Mouse (Mus musculus) limb, embryonic 14.5 days (tissue): ENCODE data around the gene Mlph. TPM values are rescaled to one million over a fixed set of nuclear protein-coding genes. Genes with fewer than 3 reads are reported as not detected.

ENCODE experiments used
- ATAC-seq: fragments of 200-750 bp; cut with Nextera tagmentation; 2 replicates; pipeline ENCODE4 v1.8.0; 2017; ENCODE audit warnings: low read depth, moderate number of reproducible peaks, moderate TSS enrichment; ENCODE audit not compliant: low FRiP score
- DNase-seq: peaks from one replicate; pipeline ENCODE4 v3.0.0-alpha.2; 2015; ENCODE audit warnings: low spot score
- H3K27ac ChIP-seq: fragments of 300-500 bp; sonication (generic); replicated peaks from 2 replicates; pipeline ENCODE4 v1.5.1; 2014; ENCODE audit warnings: low read depth, mild to moderate bottlenecking, low read length, moderate library complexity, mixed read lengths
- H3K27me3 ChIP-seq: fragments of 300-500 bp; sonication (generic); 2 replicates; pipeline ENCODE4 v1.6.1; 2014; ENCODE audit warnings: low read length, mixed read lengths; ENCODE audit not compliant: control insufficient read depth, insufficient read depth
- H3K36me3 ChIP-seq: fragments of 300-500 bp; sonication (generic); 2 replicates; pipeline ENCODE4 v1.6.1; 2014; ENCODE audit warnings: mild to moderate bottlenecking, low read length, moderate library complexity, mixed read lengths; ENCODE audit not compliant: control insufficient read depth, insufficient read depth
- H3K4me1 ChIP-seq: fragments of 300-500 bp; sonication (generic); 2 replicates; pipeline ENCODE4 v1.6.1; 2014; ENCODE audit warnings: antibody characterized with exemption, low read length, mixed read lengths; ENCODE audit not compliant: control insufficient read depth, insufficient read depth
- H3K4me2 ChIP-seq: fragments of 300-500 bp; sonication (generic); replicated peaks from 2 replicates; pipeline ENCODE4 v1.6.1; 2014; ENCODE audit warnings: low read depth, mild to moderate bottlenecking, low read length, moderate library complexity; ENCODE audit not compliant: severe bottlenecking
- H3K4me3 ChIP-seq: fragments of 300-500 bp; sonication (generic); replicated peaks from 2 replicates; pipeline ENCODE4 v1.5.1; 2014; ENCODE audit warnings: low read length
- H3K9ac ChIP-seq: fragments of 300-500 bp; sonication (generic); 2 replicates; pipeline ENCODE4 v1.6.1; 2014; ENCODE audit warnings: mild to moderate bottlenecking, low read depth, low read length, moderate library complexity; ENCODE audit not compliant: severe bottlenecking
- H3K9me3 ChIP-seq: fragments of 300-500 bp; sonication (generic); 2 replicates; pipeline ENCODE4 v1.6.1; 2016; ENCODE audit warnings: low read length; ENCODE audit not compliant: control insufficient read depth
- POLR2A ChIP-seq: fragments of 200-500 bp; IDR thresholded peaks from 2 replicates; pipeline ENCODE4 v1.8.0; 2012; ENCODE audit warnings: inconsistent platforms, mild to moderate bottlenecking, moderate library complexity, borderline replicate concordance; ENCODE audit not compliant: insufficient read depth, insufficient read length; ENCODE audit errors: extremely low read depth
- WGBS: fragments of 180-500 bp; shearing (Covaris S2); extraction: QIAGEN DNeasy Blood & Tissue Kit; methylation state at CpG from one replicate; pipeline ENCODE4 v1.1.7; 2014; 5-methylcytosine and 5-hydroxymethylcytosine counted together
- polyA plus RNA-seq, 2 experiments: library from polyadenylated mRNA; depleted of rRNA in 1 of 2; stranded (reverse) in 1 of 2; unstranded in 1 of 2; fragments of >200 nt; fragmentation: Nextera tagmentation in 1 of 2; extraction: Ambion mirVana in 1 of 2; gene quantifications; 2 replicates each; pipeline versions ENCODE4 v1.2.1 to v1.2.3; 2012 to 2014

The Mlph gene
- polyA plus RNA-seq, 2 experiments: 1.3 to 1.5 TPM

GRCm38 (mm10) chr1:90876486-90877270 lies 38.2 kb upstream of the Mlph start:
- Histone ChIP-seq H3K4me2 (no peak overlapping the region), H3K9me3 (0 out of 2 replicates have a peak, but pooled peaks cover 3% of the 10 kb centered on the region), H3K27me3 (no peaks in the 10 kb centered on the region), H3K9ac (no peak overlapping the region), H3K36me3 (no peaks in the 10 kb centered on the region), H3K4me1 (no peaks in the 10 kb centered on the region), H3K4me3 (no peak overlapping the region), H3K27ac (no peak overlapping the region)
- 62% methylated on average over 5 of the region's 5 CpGs for WGBS
- ATAC-seq (no peak), DNase-seq (no peak)
- no peak for TF ChIP-seq POLR2A

DNA sequence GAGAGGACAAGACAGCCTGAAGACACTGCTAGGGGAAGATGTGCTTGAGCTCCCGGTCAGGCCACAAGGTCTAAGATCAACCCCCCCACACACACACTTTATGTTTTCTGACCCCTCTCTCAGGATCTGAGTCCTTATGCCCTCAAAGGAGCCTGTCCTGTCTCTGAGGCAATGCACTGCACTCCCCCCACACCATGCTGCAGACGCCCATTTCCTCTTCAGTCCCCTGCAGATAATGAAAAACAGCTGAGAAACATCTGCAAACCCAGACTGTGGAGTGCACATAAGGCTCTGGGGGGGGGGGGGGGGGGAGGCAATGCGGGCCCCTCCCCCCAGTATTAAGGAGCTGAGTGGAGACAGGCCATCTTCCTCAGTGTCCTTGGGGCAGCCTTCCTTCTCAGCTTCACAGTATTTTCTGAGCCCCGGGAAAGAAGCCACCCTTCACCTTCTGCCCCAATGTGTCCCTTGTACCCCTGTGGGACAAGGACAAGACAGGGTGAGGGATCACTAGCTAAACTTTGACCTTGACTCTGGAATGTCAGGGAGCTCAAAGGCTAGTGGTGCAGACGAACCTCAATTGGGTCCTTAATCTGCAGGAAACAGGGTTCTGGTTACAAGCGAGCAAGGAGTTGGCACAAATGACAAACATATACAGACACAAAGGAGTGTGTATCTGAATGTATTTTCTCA lies 29.0 kb upstream of the Mlph start:
- TF ChIP-seq POLR2A: no peak
- Histone ChIP-seq H3K4me3 (no peak overlapping the region), H3K4me2 (no peak overlapping the region), H3K27me3 (no peaks in the 10 kb centered on the region), H3K27ac (no peak overlapping the region), H3K36me3 (no peaks in the 10 kb centered on the region), H3K4me1 (peaks cover 11% of the 10 kb centered on the region), H3K9me3 (no peaks in the 10 kb centered on the region), H3K9ac (no peak overlapping the region)
- ATAC-seq (peak; percentile 60; the same call in 1 of the 2 replicates), DNase-seq (peak; percentile 63)
- 33% methylated on average over 5 of the region's 6 CpGs for WGBS

- H3K27ac ChIP-seq: no peak overlapping the region
- no peak overlapping the region for H3K4me3 ChIP-seq
- no peak overlapping the region for H3K4me2 ChIP-seq
- no peak overlapping the region for H3K9ac ChIP-seq
- H3K9me3 ChIP-seq: 0 out of 2 replicates have a peak, but pooled peaks cover 6% of the 10 kb centered on the region
- H3K36me3 ChIP-seq: no peaks in the 10 kb centered on the region
- H3K27me3 ChIP-seq: no peaks in the 10 kb centered on the region
- peaks cover 22% of the 10 kb centered on the region for H3K4me1 ChIP-seq
- ATAC-seq (no peak), DNase-seq (no peak)
- no peak for TF ChIP-seq POLR2A
- 61% methylated on average over 3 of the region's 3 CpGs for WGBS
These were observed 20.4 kb upstream of the Mlph start for GRCm38 (mm10) chr1:90894521-90894920.

DNA sequence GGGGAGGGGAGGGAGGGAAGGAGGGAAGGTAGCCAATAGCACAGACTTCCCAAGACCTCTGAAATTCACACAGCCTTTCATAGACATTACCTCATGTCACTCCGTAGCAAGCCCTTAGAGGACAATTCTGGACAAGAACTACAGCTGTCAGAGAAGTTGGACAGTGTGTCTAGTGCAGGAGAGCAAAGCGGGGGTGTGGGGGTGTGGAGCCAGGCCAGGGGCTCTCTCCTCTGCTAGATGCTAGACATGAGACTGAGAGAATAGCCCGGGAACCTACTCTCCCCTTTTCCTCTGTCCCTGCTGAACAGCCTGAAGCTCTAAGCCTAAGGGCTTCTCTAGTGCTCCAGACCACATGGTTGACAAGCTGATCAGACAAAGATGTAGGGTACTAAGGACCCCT lies 19.9 kb upstream of the Mlph start:
- Histone ChIP-seq H3K9ac (no peak overlapping the region), H3K27me3 (no peaks in the 10 kb centered on the region), H3K27ac (no peak overlapping the region), H3K36me3 (no peaks in the 10 kb centered on the region), H3K9me3 (0 out of 2 replicates have a peak, but pooled peaks cover 6% of the 10 kb centered on the region), H3K4me1 (peaks cover 22% of the 10 kb centered on the region), H3K4me3 (no peak overlapping the region), H3K4me2 (no peak overlapping the region)
- no peak for TF ChIP-seq POLR2A
- ATAC-seq (no peak), DNase-seq (no peak)
- WGBS: 64% methylated on average over 3 of the region's 3 CpGs

DNA sequence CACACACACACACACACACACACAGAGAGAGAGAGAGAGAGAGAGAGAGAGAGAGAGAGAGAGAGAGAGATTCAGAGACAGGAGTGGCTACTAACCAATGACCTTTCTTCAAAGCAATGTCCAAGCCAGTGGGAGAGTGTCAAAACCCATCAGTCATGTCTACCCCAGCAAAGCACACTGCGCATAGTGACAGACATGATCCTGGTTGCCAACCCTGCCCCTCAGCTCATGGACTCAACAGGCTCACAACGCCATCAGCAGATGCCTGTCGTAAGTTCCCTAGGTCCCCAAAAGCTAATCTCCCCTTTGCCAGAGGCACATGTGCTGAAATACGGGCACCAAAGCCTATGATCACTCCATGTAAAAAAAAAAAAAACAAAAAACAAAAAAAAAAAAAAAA lies 18.6 kb upstream of the Mlph start:
- Histone ChIP-seq H3K9me3 (0 out of 2 replicates have a peak, but pooled peaks cover 2% of the 10 kb centered on the region), H3K9ac (no peak overlapping the region), H3K4me1 (peaks cover 22% of the 10 kb centered on the region), H3K36me3 (no peaks in the 10 kb centered on the region), H3K4me3 (no peak overlapping the region), H3K27ac (peak overlapping the region; percentile 85), H3K27me3 (no peaks in the 10 kb centered on the region), H3K4me2 (no peak overlapping the region; the same call in 1 of the 2 replicates)
- no peak for ATAC-seq
- 62% methylated on average over 4 of the region's 4 CpGs for WGBS
- TF ChIP-seq POLR2A: no peak
- DNase-seq: no peak
